Mouse (Mus musculus) adrenal gland, postnatal 14 days (tissue): ENCODE results near the gene Gm13889. TPM values are rescaled to one million over a fixed set of nuclear protein-coding genes. Genes with fewer than 3 reads are reported as not detected.

ENCODE experiments used
- total RNA-seq: library from RNA; stranded (reverse); gene quantifications from 2 replicates; pipeline ENCODE4 v1.2.3, GENCODE M21; 2021

Gene Gm13889
- total RNA-seq, 1 experiment from 2014 or later, result 43.3 TPM

Other genes starting within 250 kb of the Gm13889 start
- gene Ext2, start 134.6 kb downstream of the Gm13889 start, total RNA-seq, result 78.2 and 90.1 TPM in 2 replicates
- gene Accs, start 107.3 kb downstream of the Gm13889 start, total RNA-seq, result 6.7 and 11.6 TPM in 2 replicates
- 1.2 TPM in 2 replicates for gene Accsl, start 88.0 kb downstream of the Gm13889 start, total RNA-seq
- gene Gm27027, start 39.2 kb upstream of the Gm13889 start, total RNA-seq, result not detected in 2 replicates
- gene Alkbh3, start 53.6 kb upstream of the Gm13889 start, total RNA-seq, result 48.8 and 65.8 TPM in 2 replicates
- 169 and 178 TPM in 2 replicates for gene Hsd17b12, start 200.8 kb upstream of the Gm13889 start, total RNA-seq